Mouse (Mus musculus) liver, adult 2 months (tissue): ENCODE data around the gene Dcdc2b.

Experiments used
- CTCF ChIP-seq: fragments of 200-500 bp; IDR thresholded peaks from 2 replicates; pipeline ENCODE4 v1.5.1; 2011; ENCODE audit warnings: low read depth, low read length, control low read depth
- POLR2A ChIP-seq: fragments of 200-500 bp; IDR thresholded peaks from 2 replicates; pipeline ENCODE4 v1.6.1; 2011; ENCODE audit warnings: low read length, control low read depth; ENCODE audit not compliant: insufficient read depth; ENCODE audit errors: extremely low read depth

DNA sequence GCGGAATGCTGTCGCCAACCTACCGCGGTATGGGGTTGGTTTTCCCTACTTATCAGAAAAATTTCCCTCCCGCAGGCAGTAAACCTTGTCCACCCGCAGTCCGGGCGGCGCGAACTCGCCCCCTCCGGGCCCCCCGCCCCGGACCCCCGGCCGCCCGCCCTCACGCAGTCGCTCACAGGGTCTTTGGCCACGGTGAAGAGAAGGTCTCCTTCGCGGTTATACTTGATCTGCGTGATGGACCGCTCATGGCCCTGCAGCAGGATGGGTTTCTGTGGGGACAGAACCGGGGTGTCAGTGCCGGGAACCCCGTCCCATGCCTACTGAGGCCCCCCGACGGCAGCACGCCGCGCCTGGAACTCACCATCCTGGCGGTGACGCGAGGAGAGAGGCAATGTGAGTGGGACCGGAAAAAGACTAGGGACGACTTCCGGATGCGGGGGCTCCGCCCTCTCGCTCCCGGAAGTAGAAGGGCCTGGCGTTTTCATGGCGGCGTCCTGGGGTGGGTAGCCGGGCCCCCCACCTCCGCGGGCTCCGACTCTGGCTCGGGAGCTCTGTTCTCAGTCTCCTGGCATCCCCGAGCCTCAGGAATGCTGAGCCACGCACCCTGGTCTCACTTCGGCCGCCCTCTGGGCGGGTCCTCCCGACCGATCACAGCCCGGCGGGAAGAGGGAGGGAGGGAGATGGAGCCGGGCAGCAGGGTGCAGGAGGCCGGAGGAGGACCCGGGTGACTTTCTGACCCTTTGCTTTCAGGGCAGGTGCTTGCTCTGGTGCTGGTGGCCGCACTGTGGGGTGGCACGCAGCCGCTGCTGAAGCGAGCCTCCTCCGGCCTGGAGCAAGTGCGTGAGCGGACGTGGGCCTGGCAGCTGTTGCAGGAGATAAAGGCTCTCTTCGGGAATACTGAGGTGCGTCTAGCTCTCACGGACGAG lies 13.6 kb downstream of the Dcdc2b start, which contains the start of the genes Eif3i and Tmem234:
- TF ChIP-seq CTCF (0 out of 2 replicates have a peak, but pooled peaks have one; percentile 0), POLR2A (peak; percentile 45; the same call in 1 of the 2 replicates)
